Mouse (Mus musculus) olfactory bulb, adult 2 months (tissue): ENCODE measurements around the gene Wdr26. TPM values are rescaled to one million over a fixed set of nuclear protein-coding genes. Genes with fewer than 3 reads are reported as not detected.

Source experiments
- H3K27ac ChIP-seq: fragments of 200-500 bp; 2 replicates; pipeline ENCODE4 v1.5.1; 2012; ENCODE audit warnings: low read depth, low read length; ENCODE audit not compliant: insufficient read depth
- H3K4me1 ChIP-seq: fragments of 200-500 bp; 2 replicates; pipeline ENCODE4 v1.6.1; 2012; ENCODE audit warnings: low read length; ENCODE audit not compliant: control insufficient read depth, insufficient read depth
- H3K4me3 ChIP-seq: fragments of 200-500 bp; 2 replicates; pipeline ENCODE4 v1.5.1; 2012; ENCODE audit warnings: mild to moderate bottlenecking, low read depth, low read length, moderate library complexity; ENCODE audit not compliant: insufficient read depth
- CTCF ChIP-seq: fragments of 200-500 bp; IDR thresholded peaks from 2 replicates; pipeline ENCODE4 v1.5.1; 2012; ENCODE audit warnings: low read depth, mild to moderate bottlenecking, low read length, moderate library complexity; ENCODE audit not compliant: insufficient read depth
- POLR2A ChIP-seq: fragments of 200-500 bp; IDR thresholded peaks from 2 replicates; pipeline ENCODE4 v1.6.1; 2012; ENCODE audit warnings: mild to moderate bottlenecking, low read depth, low read length, moderate library complexity; ENCODE audit not compliant: insufficient read depth
- WGBS: fragments of 180-500 bp; shearing (Covaris S2); methylation state at CpG from one replicate; pipeline ENCODE4 v1.1.7; 2018; 5-methylcytosine and 5-hydroxymethylcytosine counted together
- polyA plus RNA-seq: library from polyadenylated mRNA; stranded (reverse); fragments of >200 nt; gene quantifications from 2 replicates; pipeline ENCODE4 v1.2.4, GENCODE M21; 2012; ENCODE audit warnings: low replicate concordance; ENCODE audit not compliant: missing spikeins, insufficient read depth, insufficient read length

Wdr26 gene
- polyA plus RNA-seq, 1 experiment = 199 TPM

GRCm38 (mm10) chr1:181150827-181151534, 60.8 kb downstream of the Wdr26 start:
- TF ChIP-seq CTCF (no peak), POLR2A (peak; percentile 88; the same call in 1 of the 2 replicates)
- Histone ChIP-seq H3K4me1 (peaks cover 4% of the 10 kb centered on the region), H3K4me3 (peak overlapping the region; percentile 75), H3K27ac (peak overlapping the region; percentile 57)
- WGBS = under 1% methylated on average over 56 of the region's 59 CpGs

GRCm38 (mm10) chr1:181150431-181150826, 61.4 kb downstream of the Wdr26 start:
- 70% methylated on average over 3 of the region's 3 CpGs for WGBS
- peaks cover 2% of the 10 kb centered on the region for H3K4me1 ChIP-seq
- TF ChIP-seq POLR2A (no peak), CTCF (no peak)
- no peak overlapping the region; the same call in 1 of the 2 replicates for H3K4me3 ChIP-seq
- no peak overlapping the region for H3K27ac ChIP-seq

GRCm38 (mm10) chr1:181149373-181150017, 62.3 kb downstream of the Wdr26 start:
- Histone ChIP-seq H3K4me3 (no peak overlapping the region), H3K27ac (no peak overlapping the region), H3K4me1 (peaks cover 6% of the 10 kb centered on the region)
- no peak for TF ChIP-seq POLR2A
- TF ChIP-seq CTCF = no peak
- 79% methylated on average over 3 of the region's 3 CpGs for WGBS

GRCm38 (mm10) chr1:181148540-181148939, 63.3 kb downstream of the Wdr26 start:
- TF ChIP-seq CTCF (no peak), POLR2A (no peak)
- Histone ChIP-seq H3K4me3 (no peak overlapping the region), H3K27ac (no peak overlapping the region), H3K4me1 (peaks cover 6% of the 10 kb centered on the region)
- 63% methylated on average over 5 of the region's 5 CpGs for WGBS

- no peak overlapping the region for H3K4me3 ChIP-seq
- H3K27ac ChIP-seq = no peak overlapping the region
- TF ChIP-seq POLR2A (no peak), CTCF (no peak)
- peaks cover 7% of the 10 kb centered on the region; the same call in 1 of the 2 replicates for H3K4me1 ChIP-seq
- 88% methylated on average over 2 of the region's 2 CpGs for WGBS
Observed at GRCm38 (mm10) chr1:181146187-181146586, 65.6 kb downstream of the Wdr26 start.

- WGBS = 7% methylated on average over 12 of the region's 12 CpGs
- H3K4me3 ChIP-seq = 0 out of 2 replicates have a peak overlapping the region, but pooled peaks have one; percentile 3
- peaks cover 7% of the 10 kb centered on the region; the same call in 1 of the 2 replicates for H3K4me1 ChIP-seq
- H3K27ac ChIP-seq = no peak overlapping the region
- TF ChIP-seq POLR2A (no peak), CTCF (no peak)
Observed at GRCm38 (mm10) chr1:181144966-181145365, 66.8 kb downstream of the Wdr26 start.

GRCm38 (mm10) chr1:181143950-181144836, 67.6 kb downstream of the Wdr26 start, which contains the start of the genes Nvl and Cnih4:
TSS of gene Nvl (minus strand) at chr1:181144204.
TSS of gene Cnih4 (plus strand) at chr1:181144693.
- 0 out of 2 replicates have a peak within 1 kb of the TSS, but pooled peaks have one; percentile 34 for H3K27ac ChIP-seq
- under 1% methylated on average over 52 of the region's 52 CpGs for WGBS

GRCm38 (mm10) chr1:181143609-181143949, 68.2 kb downstream of the Wdr26 start:
- WGBS = under 1% methylated on average over 12 of the region's 12 CpGs
- peaks cover 7% of the 10 kb centered on the region; the same call in 1 of the 2 replicates for H3K4me1 ChIP-seq
- H3K27ac ChIP-seq = 0 out of 2 replicates have a peak overlapping the region, but pooled peaks have one; percentile 34
- peak overlapping the region; percentile 90 for H3K4me3 ChIP-seq
- TF ChIP-seq POLR2A (no peak), CTCF (no peak)

More at GRCm38 (mm10) chr1:181143950-181144836, 67.6 kb downstream of the Wdr26 start, which contains the start of the genes Nvl and Cnih4:
- Histone ChIP-seq H3K4me1 (peaks cover 7% of the 10 kb centered on the region; the same call in 1 of the 2 replicates), H3K4me3 (peak within 1 kb of the TSS; percentile 90)
- peak; percentile 41; the same call in 1 of the 2 replicates for TF ChIP-seq POLR2A
- TF ChIP-seq CTCF = no peak
